Mouse (Mus musculus) hindbrain, embryonic 11.5 days (tissue): ENCODE measurements at regions not wholly inside any gene's neighbourhood (a gene's known extent, or its start where the extent isn't known, plus 50 kb on each side); places are given as distances from the start of the nearest gene placed in this dataset.

Source experiments
- ATAC-seq: fragments of 200-750 bp; cut with Nextera tagmentation; 2 replicates; pipeline ENCODE4 v1.8.0; 2017; ENCODE audit warnings: mild to moderate bottlenecking, moderate TSS enrichment, moderate library complexity; ENCODE audit not compliant: low FRiP score
- DNase-seq: peaks from one replicate; pipeline ENCODE4 v3.0.0-alpha.2; 2015; ENCODE audit warnings: low spot score
- H3K27ac ChIP-seq: fragments of 300-500 bp; sonication (generic); 2 replicates; pipeline ENCODE4 v1.5.1; 2014; ENCODE audit warnings: mild to moderate bottlenecking, low read depth, low read length
- H3K27me3 ChIP-seq: fragments of 300-500 bp; sonication (generic); 2 replicates; pipeline ENCODE4 v1.6.1; 2014; ENCODE audit warnings: mild to moderate bottlenecking, low read length, moderate library complexity, mixed read lengths; ENCODE audit not compliant: control insufficient read depth, insufficient read depth
- H3K36me3 ChIP-seq: fragments of 300-500 bp; sonication (generic); 2 replicates; pipeline ENCODE4 v1.6.1; 2014; ENCODE audit warnings: mild to moderate bottlenecking, low read length, moderate library complexity, mixed read lengths; ENCODE audit not compliant: control insufficient read depth, insufficient read depth
- H3K4me1 ChIP-seq: fragments of 300-500 bp; sonication (generic); replicated peaks from 2 replicates; pipeline ENCODE4 v1.6.1; 2014; ENCODE audit warnings: low read length, mixed read lengths; ENCODE audit not compliant: control insufficient read depth, insufficient read depth
- H3K4me2 ChIP-seq: fragments of 300-500 bp; sonication (generic); replicated peaks from 2 replicates; pipeline ENCODE4 v1.6.1; 2014; ENCODE audit warnings: mild to moderate bottlenecking, low read depth, low read length
- H3K4me3 ChIP-seq: fragments of 300-500 bp; sonication (generic); 2 replicates; pipeline ENCODE4 v1.5.1; 2014; ENCODE audit warnings: low read depth, low read length
- H3K9ac ChIP-seq: fragments of 300-500 bp; sonication (generic); 2 replicates; pipeline ENCODE4 v1.6.1; 2014; ENCODE audit warnings: low read depth, low read length
- H3K9me3 ChIP-seq: fragments of 300-500 bp; sonication (generic); 2 replicates; pipeline ENCODE4 v1.6.1; 2016; ENCODE audit warnings: low read length; ENCODE audit not compliant: control insufficient read depth
- WGBS: fragments of 180-500 bp; shearing (Covaris S2); extraction: QIAGEN DNeasy Blood & Tissue Kit; methylation state at CpG from one replicate; pipeline ENCODE4 v1.1.7; 2014; 5-methylcytosine and 5-hydroxymethylcytosine counted together

DNA sequence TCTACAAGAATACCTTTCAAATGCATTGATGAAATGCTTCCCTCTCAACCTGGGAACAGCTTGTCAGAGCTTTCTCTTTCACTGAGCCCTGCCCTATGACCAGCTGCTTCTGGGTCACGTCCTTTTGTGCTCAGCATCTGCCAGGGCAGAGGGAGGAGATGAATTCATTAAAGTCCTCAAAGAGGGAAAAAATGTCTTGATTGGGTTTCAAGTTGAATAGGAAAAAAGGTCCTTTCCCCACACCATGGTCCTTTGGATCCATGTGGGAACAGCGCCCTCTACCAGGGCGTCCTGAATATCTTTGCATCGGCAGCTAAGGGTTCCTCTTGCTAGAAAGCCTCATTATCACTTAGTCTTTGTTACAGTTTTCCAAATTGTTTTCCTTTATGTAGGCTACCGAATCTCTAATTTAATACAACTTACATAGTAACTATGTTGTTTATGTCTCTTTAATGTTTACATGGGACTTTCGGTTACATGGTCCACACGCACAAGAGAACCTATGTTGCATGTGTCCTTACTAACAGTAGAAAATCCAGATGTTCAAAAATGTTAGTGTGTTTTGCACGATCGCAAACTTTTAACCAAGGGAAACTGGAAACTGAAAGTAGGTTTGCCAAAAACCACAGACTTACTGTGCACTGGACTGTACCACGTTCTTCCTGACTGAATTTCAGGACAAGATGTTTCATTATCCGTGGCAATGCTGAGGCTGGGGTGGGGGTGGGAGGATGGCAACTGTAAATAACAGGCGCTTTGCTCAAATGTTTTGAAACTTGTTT, 222.6 kb downstream of the Hace1 start:
- ATAC-seq = peak; percentile 88
- peak; percentile 87 for DNase-seq

DNA sequence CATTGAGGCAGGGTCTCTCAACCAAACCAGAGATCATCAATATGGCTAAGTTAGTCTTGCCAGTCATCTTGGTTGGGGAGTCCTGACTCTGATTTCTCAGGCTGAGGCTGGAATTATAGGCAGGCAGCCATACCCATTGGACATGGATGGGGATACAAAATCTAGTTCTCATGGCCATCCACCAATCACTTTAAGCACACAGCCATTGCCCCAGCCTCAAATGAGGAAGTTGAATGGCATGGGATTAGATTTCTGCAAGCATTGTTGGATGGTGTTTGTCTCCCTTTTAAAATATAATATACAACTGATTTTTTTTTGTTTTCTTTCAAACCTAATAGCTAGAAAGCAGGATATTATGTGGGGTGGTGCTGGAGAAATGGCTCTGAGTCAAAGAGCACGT, 223.8 kb downstream of the Hace1 start:
- WGBS = 73% methylated on average over 1 of the region's 1 CpGs
- DNase-seq (no peak), ATAC-seq (no peak)
- Histone ChIP-seq H3K9ac (no peak overlapping the region), H3K27ac (no peak overlapping the region), H3K4me1 (no peaks in the 10 kb centered on the region), H3K36me3 (no peaks in the 10 kb centered on the region), H3K9me3 (no peaks in the 10 kb centered on the region), H3K4me3 (no peak overlapping the region), H3K4me2 (no peak overlapping the region), H3K27me3 (no peaks in the 10 kb centered on the region)

More for the DNA sequence above, 222.6 kb downstream of the Hace1 start:
- WGBS = 53% methylated on average over 12 of the region's 12 CpGs
- Histone ChIP-seq H3K27me3 (no peaks in the 10 kb centered on the region), H3K27ac (no peak overlapping the region), H3K4me1 (no peaks in the 10 kb centered on the region), H3K9ac (no peak overlapping the region), H3K4me2 (no peak overlapping the region), H3K9me3 (no peaks in the 10 kb centered on the region), H3K4me3 (no peak overlapping the region), H3K36me3 (no peaks in the 10 kb centered on the region)

DNA sequence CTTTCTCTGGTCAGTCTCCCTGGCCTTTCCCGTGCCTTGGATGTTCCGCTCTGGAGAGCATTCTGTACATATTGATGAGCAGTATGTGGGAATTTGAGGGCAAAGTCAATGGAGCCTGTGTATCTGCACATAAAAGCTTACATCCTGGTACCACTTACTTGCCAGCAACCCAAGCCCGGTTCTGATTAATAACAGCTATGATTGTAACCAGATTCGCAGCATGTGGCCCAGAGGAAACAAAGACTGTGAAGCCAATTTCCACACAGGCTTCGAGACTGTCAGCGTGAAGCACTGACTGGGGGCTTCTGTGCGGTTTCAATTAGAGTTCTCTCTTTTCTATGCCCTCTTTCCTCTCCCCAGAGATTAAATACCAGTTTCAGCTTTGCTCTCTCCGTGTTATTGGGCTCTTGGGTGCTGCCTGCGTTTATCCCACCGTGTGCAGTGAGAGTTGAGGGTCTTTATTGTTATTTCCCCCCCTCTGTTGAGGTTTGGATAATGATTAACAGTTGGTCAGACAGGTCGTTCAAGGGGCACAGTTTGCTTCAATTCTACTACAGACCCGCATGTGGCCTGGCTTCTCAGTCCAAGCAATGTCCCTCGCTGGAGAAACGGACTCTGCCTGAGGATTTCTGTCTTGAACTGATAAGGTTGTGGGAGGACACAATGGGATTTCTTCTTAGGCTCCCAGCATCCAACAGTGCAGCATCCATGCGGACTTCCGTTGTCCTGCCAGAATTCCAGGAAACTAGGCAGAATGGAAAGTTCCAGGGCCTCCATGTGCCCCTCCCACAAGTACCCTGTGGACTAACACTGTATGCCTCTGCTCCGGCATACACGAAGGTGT, 229.6 kb downstream of the Hace1 start:
- no peak overlapping the region for H3K4me3 ChIP-seq
- H3K27me3 ChIP-seq = no peaks in the 10 kb centered on the region
- H3K9me3 ChIP-seq = no peaks in the 10 kb centered on the region
- H3K4me2 ChIP-seq = no peak overlapping the region
- H3K4me1 ChIP-seq = 0 out of 2 replicates have a peak, but pooled peaks cover 2% of the 10 kb centered on the region
- H3K9ac ChIP-seq = no peak overlapping the region
- peak; percentile 44 for DNase-seq
- 36% methylated on average over 18 of the region's 18 CpGs for WGBS
- no peak overlapping the region for H3K27ac ChIP-seq
- no peaks in the 10 kb centered on the region for H3K36me3 ChIP-seq
- ATAC-seq = peak; percentile 53; the same call in 1 of the 2 replicates

DNA sequence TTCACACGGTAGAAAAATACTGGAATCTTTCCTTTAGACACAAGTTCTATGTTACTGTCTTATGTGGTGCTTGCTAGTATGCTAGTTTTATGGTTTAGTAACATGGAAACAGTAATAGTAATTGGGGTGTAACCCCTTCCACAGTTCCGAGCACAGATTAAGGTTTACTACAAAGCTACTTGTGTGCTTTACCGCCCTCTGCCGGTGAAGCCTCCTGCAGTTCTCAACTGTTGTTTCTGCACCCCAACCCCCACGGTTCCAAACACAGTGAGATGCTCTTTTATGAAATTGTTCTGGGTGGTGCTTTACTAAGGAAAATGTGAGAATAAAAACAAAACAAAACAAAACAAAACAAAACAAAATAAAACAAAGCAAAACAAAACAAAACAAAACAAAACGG, 234.3 kb downstream of the Hace1 start:
- Histone ChIP-seq H3K4me2 (no peak overlapping the region), H3K9me3 (no peaks in the 10 kb centered on the region), H3K36me3 (no peaks in the 10 kb centered on the region), H3K4me3 (no peak overlapping the region), H3K4me1 (no peaks in the 10 kb centered on the region), H3K9ac (no peak overlapping the region), H3K27ac (no peak overlapping the region), H3K27me3 (no peaks in the 10 kb centered on the region)
- ATAC-seq (no peak), DNase-seq (peak; percentile 52)
- WGBS = 45% methylated on average over 6 of the region's 6 CpGs

DNA sequence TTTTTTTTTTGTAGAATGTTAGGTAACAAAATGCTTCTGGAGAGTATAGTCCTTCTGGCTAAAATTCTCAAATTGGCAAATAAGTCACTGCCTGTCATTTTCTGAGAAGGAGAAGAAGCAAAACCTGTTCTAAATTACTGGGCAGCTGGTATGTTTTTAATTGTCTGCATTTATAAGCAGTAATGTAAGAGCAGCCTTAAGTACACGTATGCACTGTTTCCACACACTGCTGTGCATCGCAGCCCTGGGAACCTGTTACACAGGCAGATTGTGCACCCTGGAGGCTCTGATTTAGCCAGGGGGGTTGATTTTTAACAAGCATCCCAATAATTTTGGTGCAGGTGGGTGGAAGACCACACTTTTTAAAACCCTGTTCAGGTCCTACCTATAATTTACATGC, 236.2 kb downstream of the Hace1 start:
- Histone ChIP-seq H3K4me1 (no peaks in the 10 kb centered on the region), H3K27me3 (no peaks in the 10 kb centered on the region), H3K9me3 (no peaks in the 10 kb centered on the region), H3K27ac (no peak overlapping the region), H3K4me3 (no peak overlapping the region), H3K36me3 (no peaks in the 10 kb centered on the region), H3K4me2 (no peak overlapping the region), H3K9ac (no peak overlapping the region)
- ATAC-seq (no peak), DNase-seq (no peak)
- 68% methylated on average over 2 of the region's 2 CpGs for WGBS

DNA sequence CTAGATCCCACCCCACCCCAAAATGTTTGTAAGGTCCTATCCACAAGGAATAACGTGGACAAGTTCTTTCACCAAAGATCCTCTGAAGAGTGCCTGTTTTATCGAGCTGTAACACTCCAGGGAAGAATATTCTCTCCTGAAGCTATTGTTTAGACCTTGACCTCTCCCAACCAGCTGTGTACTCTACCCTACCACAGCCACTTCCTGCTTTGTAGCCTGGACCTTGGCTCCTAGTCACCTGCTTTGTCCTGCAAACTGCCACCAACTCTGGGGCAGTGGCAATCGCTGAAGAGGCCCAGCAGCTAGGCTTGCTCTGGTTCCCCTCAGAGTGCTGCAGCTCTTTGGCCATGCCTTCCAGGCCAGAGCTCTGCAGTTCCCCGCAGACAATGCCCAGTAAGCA, 239.1 kb downstream of the Hace1 start:
- H3K4me2 ChIP-seq = no peak overlapping the region
- no peak overlapping the region for H3K27ac ChIP-seq
- no peaks in the 10 kb centered on the region for H3K36me3 ChIP-seq
- H3K4me3 ChIP-seq = no peak overlapping the region
- H3K9me3 ChIP-seq = no peaks in the 10 kb centered on the region
- H3K4me1 ChIP-seq = no peaks in the 10 kb centered on the region
- WGBS = 84% methylated on average over 4 of the region's 4 CpGs
- H3K9ac ChIP-seq = no peak overlapping the region
- H3K27me3 ChIP-seq = no peaks in the 10 kb centered on the region
- DNase-seq = no peak
- ATAC-seq = no peak

DNA sequence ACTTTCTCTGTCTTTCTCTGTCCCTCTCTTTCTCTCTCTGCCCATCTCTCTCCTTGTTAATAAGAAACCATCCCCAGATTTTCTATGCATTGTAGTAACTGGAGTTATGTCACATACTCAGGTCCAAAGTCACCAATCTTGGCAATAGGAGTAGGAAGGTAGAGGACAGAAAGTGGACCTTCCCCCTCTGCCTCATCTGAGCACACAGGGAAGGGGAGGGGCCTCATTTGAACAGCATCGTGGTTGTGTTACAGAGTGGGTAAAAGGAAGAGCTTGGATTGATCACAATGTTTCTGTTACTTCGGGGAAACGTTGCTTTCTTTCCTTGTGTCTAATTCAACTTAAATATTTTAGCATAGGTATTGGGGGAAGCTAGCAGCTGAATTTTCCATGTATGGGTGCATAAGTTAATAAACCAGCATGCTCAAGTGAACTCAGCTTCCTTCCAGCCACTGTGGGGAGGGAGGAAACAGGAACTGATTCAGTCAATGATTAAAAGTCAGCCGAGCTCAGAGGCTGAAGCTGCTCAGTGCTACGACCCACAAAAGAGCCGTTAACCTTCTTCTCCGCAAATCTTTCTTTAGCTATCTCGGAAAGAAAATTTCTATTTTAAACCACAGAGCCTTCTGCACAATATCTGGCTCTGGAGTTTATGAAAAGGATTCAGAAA, 243.5 kb downstream of the Hace1 start:
- H3K27me3 ChIP-seq = no peaks in the 10 kb centered on the region
- no peak overlapping the region for H3K4me2 ChIP-seq
- DNase-seq (no peak), ATAC-seq (no peak)
- H3K27ac ChIP-seq = no peak overlapping the region
- H3K9me3 ChIP-seq = no peaks in the 10 kb centered on the region
- H3K4me1 ChIP-seq = no peaks in the 10 kb centered on the region
- H3K4me3 ChIP-seq = no peak overlapping the region
- H3K36me3 ChIP-seq = no peaks in the 10 kb centered on the region
- 77% methylated on average over 8 of the region's 8 CpGs for WGBS
- H3K9ac ChIP-seq = no peak overlapping the region

DNA sequence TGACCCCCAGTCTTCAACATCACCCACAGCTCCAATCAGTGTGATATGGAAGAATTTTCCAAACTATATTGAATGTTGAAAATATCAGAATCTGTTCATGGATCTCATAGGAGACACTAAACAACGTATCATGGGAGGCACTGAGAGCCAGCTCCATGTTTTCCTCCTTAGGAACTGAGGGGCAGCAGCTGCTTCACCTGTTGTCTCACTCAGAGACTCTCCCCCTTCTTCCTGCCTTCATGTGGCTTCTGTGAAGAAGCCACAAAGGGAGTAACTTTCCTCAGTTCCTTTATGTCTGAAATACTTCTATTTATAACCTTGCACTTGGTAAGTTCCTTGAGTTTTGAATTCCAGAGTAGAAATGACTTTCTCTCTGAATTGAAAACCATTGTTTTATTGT, 244.6 kb downstream of the Hace1 start:
- no peak for ATAC-seq

More for the DNA sequence above, 244.6 kb downstream of the Hace1 start:
- Histone ChIP-seq H3K9ac (no peak overlapping the region), H3K4me3 (no peak overlapping the region), H3K27me3 (no peaks in the 10 kb centered on the region), H3K4me1 (no peaks in the 10 kb centered on the region), H3K4me2 (no peak overlapping the region), H3K9me3 (no peaks in the 10 kb centered on the region), H3K36me3 (no peaks in the 10 kb centered on the region), H3K27ac (no peak overlapping the region)
- no peak for DNase-seq
- WGBS = 76% methylated on average over 1 of the region's 1 CpGs
